9 mouse cellular contexts compared by ENCODE assay signal in genomic region chr14:75256521-75256920, GRCm38 (mm10). TPM values are rescaled to one million over a fixed set of nuclear protein-coding genes. Genes with fewer than 3 reads are reported as not detected.
DNase-seq lines count a peak whose midpoint lies in the region; ATAC-seq and TF ChIP-seq lines count a peak whose summit lies in the region.
"Had no signal": no experiment of that assay in that cellular context is flagged by ENCODE, and none has a peak within 500 bp of the region (broad histone marks: within the 10 kb centered on the region; RNA-seq: fewer than 3 reads in every experiment).

No protein-coding gene starts in this region.

- ATAC-seq in hindbrain, embryonic 13.5 days (ENCODE audit: low FRiP score): no peak
- no peak for ATAC-seq in lung, postnatal 0 days
- no peak for ATAC-seq in midbrain, embryonic 11.5 days (ENCODE audit: low FRiP score)
- no peak for ATAC-seq in forebrain, embryonic 16.5 days

- TF ChIP-seq POLR2A in CH12.LX (IDR thresholded peaks at IDR 0.05; ENCODE audit: low read depth, low read length): no peak

- dilution Hi-C loops in CH12.LX (cut with MboI; ENCODE audit: extremely low pct_ligation_motif_present, extremely low pct_unique_long_range_greater_than_20kb, low sequenced_read_pairs): no loop called here

- H3K36me3 ChIP-seq in hindbrain, embryonic 10.5 days: no peaks in the 10 kb centered on the region
- H3K36me3 ChIP-seq in hindbrain, embryonic 13.5 days: no peaks in the 10 kb centered on the region
- no peaks in the 10 kb centered on the region for H3K36me3 ChIP-seq in CH12.LX (replicated peaks in 1 of 2; ENCODE audit: control insufficient read depth in 1 of 2, insufficient read depth in 1 of 2, low read length in 1 of 2)
- H3K36me3 ChIP-seq in lung, postnatal 0 days (ENCODE audit: insufficient read depth, low read length): no peaks in the 10 kb centered on the region
- H3K36me3 ChIP-seq in midbrain, embryonic 11.5 days (ENCODE audit: control insufficient read depth, insufficient read depth, low read length): no peaks in the 10 kb centered on the region
- H3K36me3 ChIP-seq in forebrain, embryonic 16.5 days (ENCODE audit: control insufficient read depth, insufficient read depth): no peaks in the 10 kb centered on the region

- in situ Hi-C loops in CH12.LX (cut with MboI; ENCODE audit: low pct_ligation_motif_present, low pct_unique_long_range_greater_than_20kb, low sequenced_read_pairs): no loop called here

- H3K27me3 ChIP-seq in hindbrain, embryonic 10.5 days (ENCODE audit: insufficient read depth, poor library complexity, severe bottlenecking): no peaks in the 10 kb centered on the region
- no peaks in the 10 kb centered on the region for H3K27me3 ChIP-seq in hindbrain, embryonic 13.5 days
- H3K27me3 ChIP-seq in CH12.LX (replicated peaks): no peaks in the 10 kb centered on the region
- H3K27me3 ChIP-seq in lung, postnatal 0 days (replicated peaks; ENCODE audit: insufficient read depth, low read length): no peaks in the 10 kb centered on the region
- no peaks in the 10 kb centered on the region for H3K27me3 ChIP-seq in midbrain, embryonic 11.5 days (ENCODE audit: control insufficient read depth, insufficient read depth, low read length)
- no peaks in the 10 kb centered on the region for H3K27me3 ChIP-seq in forebrain, embryonic 16.5 days (replicated peaks; ENCODE audit: control insufficient read depth, insufficient read depth, low read length)

- no peaks in the 10 kb centered on the region for H3K9me3 ChIP-seq in hindbrain, embryonic 10.5 days
- no peaks in the 10 kb centered on the region for H3K9me3 ChIP-seq in hindbrain, embryonic 13.5 days
- no peaks in the 10 kb centered on the region for H3K9me3 ChIP-seq in CH12.LX (replicated peaks; ENCODE audit: low read length)
- H3K9me3 ChIP-seq in lung, postnatal 0 days (ENCODE audit: low read length): no peaks in the 10 kb centered on the region
- no peaks in the 10 kb centered on the region for H3K9me3 ChIP-seq in midbrain, embryonic 11.5 days (ENCODE audit: control insufficient read depth, low read length)
- no peaks in the 10 kb centered on the region for H3K9me3 ChIP-seq in forebrain, embryonic 16.5 days (ENCODE audit: control insufficient read depth, low read length)

- DNase-seq in hindbrain, embryonic 10.5 days (ENCODE audit: low spot score): peak; percentile 5
- peak; percentile 27 for DNase-seq in CH12.LX (ENCODE audit: extremely low read depth)
- DNase-seq in adrenal gland, postnatal 25 days: peak; percentile 28
- peak; percentile 17 for DNase-seq in lung, postnatal 0 days (ENCODE audit: low spot score)
- DNase-seq in cerebellum, adult 9-10 months: no peak
- no peak for DNase-seq in midbrain, embryonic 11.5 days (ENCODE audit: low spot score, missing footprints)

- no peak overlapping the region for H3K9ac ChIP-seq in hindbrain, embryonic 13.5 days
- no peak overlapping the region for H3K9ac ChIP-seq in CH12.LX (ENCODE audit: insufficient read depth, low read depth)
- H3K9ac ChIP-seq in lung, postnatal 0 days (replicated peaks; ENCODE audit: low read depth): no peak overlapping the region
- H3K9ac ChIP-seq in midbrain, embryonic 11.5 days (ENCODE audit: low read length): no peak overlapping the region
- H3K9ac ChIP-seq in forebrain, embryonic 16.5 days (replicated peaks; ENCODE audit: low read depth, low read length): no peak overlapping the region

- no peak overlapping the region for H3K27ac ChIP-seq in hindbrain, embryonic 10.5 days
- no peak overlapping the region for H3K27ac ChIP-seq in hindbrain, embryonic 13.5 days
- no peak overlapping the region for H3K27ac ChIP-seq in CH12.LX (ENCODE audit: insufficient read depth, low read depth)
- H3K27ac ChIP-seq in lung, postnatal 0 days (ENCODE audit: low read length): no peak overlapping the region
- H3K27ac ChIP-seq in midbrain, embryonic 11.5 days (ENCODE audit: low read depth, low read length): no peak overlapping the region
- H3K27ac ChIP-seq in forebrain, embryonic 16.5 days (ENCODE audit: low read length): no peak overlapping the region

- no peak overlapping the region for H3K4me2 ChIP-seq in hindbrain, embryonic 13.5 days
- H3K4me2 ChIP-seq in CH12.LX (ENCODE audit: insufficient read depth, low read depth, poor library complexity, severe bottlenecking): no peak overlapping the region
- H3K4me2 ChIP-seq in lung, postnatal 0 days (replicated peaks; ENCODE audit: low read depth, low read length): no peak overlapping the region
- no peak overlapping the region for H3K4me2 ChIP-seq in midbrain, embryonic 11.5 days
- no peak overlapping the region for H3K4me2 ChIP-seq in forebrain, embryonic 16.5 days (ENCODE audit: low read length)

- no peak for TF ChIP-seq EP300 in CH12.LX (IDR thresholded peaks at IDR 0.05; ENCODE audit: low read length)
- no peak for TF ChIP-seq EP300 in lung, postnatal 0 days (IDR thresholded peaks at IDR 0.05)

- peak; percentile 68 for TF ChIP-seq RAD21 in CH12.LX (IDR thresholded peaks at IDR 0.05; ENCODE audit: low read depth, low read length)

- 54% methylated on average over 5 of the region's 5 CpGs for WGBS in hindbrain, embryonic 10.5 days
- WGBS in hindbrain, embryonic 13.5 days: 54% methylated on average over 5 of the region's 5 CpGs
- WGBS in lung, postnatal 0 days: 36% methylated on average over 5 of the region's 5 CpGs
- WGBS in midbrain, embryonic 11.5 days: 53% methylated on average over 5 of the region's 5 CpGs
- 52% methylated on average over 5 of the region's 5 CpGs for WGBS in forebrain, embryonic 16.5 days

- no peaks in the 10 kb centered on the region for H3K4me1 ChIP-seq in hindbrain, embryonic 10.5 days (replicated peaks)
- no peaks in the 10 kb centered on the region for H3K4me1 ChIP-seq in hindbrain, embryonic 13.5 days (replicated peaks)
- peaks cover 4 to 13% of the 10 kb centered on the region in 2 experiments; a peak in 3 of 4 replicates for H3K4me1 ChIP-seq in CH12.LX (ENCODE audit: control insufficient read depth in 1 of 2, insufficient read depth in 2 of 2)
- no peaks in the 10 kb centered on the region for H3K4me1 ChIP-seq in lung, postnatal 0 days (ENCODE audit: insufficient read depth, low read depth, low read length)
- no peaks in the 10 kb centered on the region for H3K4me1 ChIP-seq in midbrain, embryonic 11.5 days (ENCODE audit: control insufficient read depth, insufficient read depth, low read length)
- H3K4me1 ChIP-seq in forebrain, embryonic 16.5 days (replicated peaks; ENCODE audit: control insufficient read depth, insufficient read depth, low read length): peaks cover 4% of the 10 kb centered on the region; the same call in 1 of the 2 replicates

- no peaks in the 10 kb centered on the region for H3K79me2 ChIP-seq in CH12.LX (replicated peaks; ENCODE audit: control insufficient read depth, extremely low read depth, insufficient read depth, poor library complexity, severe bottlenecking)

- TF ChIP-seq CTCF in CH12.LX (conservative IDR thresholded peaks at IDR 0.05 in 1 of 2, IDR thresholded peaks at IDR 0.05 in 1 of 2; ENCODE audit: low read depth in 2 of 2, low read length in 2 of 2): peak; percentile 45 to 70
- peak; percentile 65 for TF ChIP-seq CTCF in lung, postnatal 0 days (IDR thresholded peaks at IDR 0.05)

- no peak overlapping the region for H3K4me3 ChIP-seq in hindbrain, embryonic 10.5 days
- no peak overlapping the region for H3K4me3 ChIP-seq in hindbrain, embryonic 13.5 days
- H3K4me3 ChIP-seq in CH12.LX (replicated peaks in 1 of 3; ENCODE audit: low read depth in 2 of 3, low read length in 2 of 3, poor library complexity in 1 of 3): no peak overlapping the region
- no peak overlapping the region for H3K4me3 ChIP-seq in lung, postnatal 0 days (ENCODE audit: low read depth, low read length)
- H3K4me3 ChIP-seq in midbrain, embryonic 11.5 days (ENCODE audit: low read depth, low read length): no peak overlapping the region
- no peak overlapping the region for H3K4me3 ChIP-seq in forebrain, embryonic 16.5 days (replicated peaks; ENCODE audit: low read length)

TF ChIP-seq in CH12.LX, 34 proteins besides CTCF, POLR2A, EP300 and RAD21:
- 0 out of 2 replicates have a peak, but pooled peaks have one; percentile 9 for TF ChIP-seq MAX (IDR thresholded peaks at IDR 0.05; ENCODE audit: low read length)
- TF ChIP-seq SMC3 (IDR thresholded peaks at IDR 0.05; ENCODE audit: low read depth, low read length): peak; percentile 67
- TF ChIP-seq CHD2 (IDR thresholded peaks at IDR 0.05; ENCODE audit: low read length): no peak

RNA-seq across cellular contexts. Expression of gene Cpb2, which starts 14.4 kb away (rescaled TPM):
- not detected in 2 replicates for polyA plus RNA-seq in hindbrain, embryonic 10.5 days (2016; fragmentation: Nextera tagmentation; extraction: Ambion mirVana)
- polyA plus RNA-seq in hindbrain, embryonic 13.5 days (2015; fragmentation: Nextera tagmentation; extraction: Ambion mirVana): not detected in 2 replicates
- not detected in 2 replicates for total RNA-seq in CH12.LX (2012; rRNA removed)
- total RNA-seq in CH12.LX (2014; rRNA removed): not detected in 2 replicates
- not detected in 2 replicates for polyA plus RNA-seq in CH12.LX (2012; ENCODE audit: insufficient read length, low read depth)
- 3.8 TPM in 1 of 2 replicates, not detected in the other for total RNA-seq in adrenal gland, postnatal 25 days (2021)
- polyA plus RNA-seq in lung, postnatal 0 days (2015; fragmentation: Nextera tagmentation; extraction: Ambion mirVana): not detected in 2 replicates
- not detected in 2 replicates for polyA plus RNA-seq in midbrain, embryonic 11.5 days (2014; fragmentation: Nextera tagmentation; extraction: Ambion mirVana)
- polyA plus RNA-seq in forebrain, embryonic 16.5 days (2015; fragmentation: Nextera tagmentation; extraction: Ambion mirVana): not detected in 2 replicates
- polyA plus RNA-seq: heart, embryonic 14.5 days had no signal

RNA-seq across cellular contexts. Expression of gene Zc3h13, which starts 27.7 kb away (rescaled TPM):
- polyA plus RNA-seq in hindbrain, embryonic 10.5 days (2016; fragmentation: Nextera tagmentation; extraction: Ambion mirVana): 32.2 and 36.0 TPM in 2 replicates
- polyA plus RNA-seq in hindbrain, embryonic 13.5 days (2015; fragmentation: Nextera tagmentation; extraction: Ambion mirVana): 42.4 and 49.5 TPM in 2 replicates
- total RNA-seq in CH12.LX (2012; rRNA removed) (18.8 and 19.3 TPM in 2 replicates), CH12.LX (2014; rRNA removed) (15.7 and 17.7 TPM in 2 replicates)
- 38.5 and 39.8 TPM in 2 replicates for polyA plus RNA-seq in CH12.LX (2012; ENCODE audit: insufficient read length, low read depth)
- 24.9 and 36.6 TPM in 2 replicates for total RNA-seq in adrenal gland, postnatal 25 days (2021)
- 24.3 and 25.8 TPM in 2 replicates for polyA plus RNA-seq in lung, postnatal 0 days (2015; fragmentation: Nextera tagmentation; extraction: Ambion mirVana)
- polyA plus RNA-seq in midbrain, embryonic 11.5 days (2014; fragmentation: Nextera tagmentation; extraction: Ambion mirVana): 30.1 and 31.4 TPM in 2 replicates
- polyA plus RNA-seq in forebrain, embryonic 16.5 days (2015; fragmentation: Nextera tagmentation; extraction: Ambion mirVana): 53.4 and 54.7 TPM in 2 replicates

Comparison
In these comparisons a context has a peak if more than half of its experiments do, and no peak if none do; other contexts are left out.
1. DNase-seq: peak in hindbrain, embryonic 10.5 days (single experiment), CH12.LX (single experiment), adrenal gland, postnatal 25 days (single experiment) and lung, postnatal 0 days (single experiment); none in cerebellum, adult 9-10 months (single experiment) and midbrain, embryonic 11.5 days (single experiment).